Mouse (Mus musculus) cortical plate, adult 2 months (tissue): ENCODE measurements at regions not wholly inside any gene's neighbourhood (a gene's known extent, or its start where the extent isn't known, plus 50 kb on each side); places are given as distances from the start of the nearest gene placed in this dataset.

Experiments
- CTCF ChIP-seq: fragments of 200-500 bp; IDR thresholded peaks from 2 replicates; pipeline ENCODE4 v1.5.1; 2011; ENCODE audit warnings: mild to moderate bottlenecking, control low read depth, low read length; ENCODE audit not compliant: insufficient read depth; ENCODE audit errors: extremely low read depth
- POLR2A ChIP-seq: fragments of 200-500 bp; IDR thresholded peaks from 2 replicates; pipeline ENCODE4 v1.6.1; 2011; ENCODE audit warnings: mild to moderate bottlenecking, low read length, control low read depth; ENCODE audit not compliant: insufficient read depth; ENCODE audit errors: extremely low read depth

DNA sequence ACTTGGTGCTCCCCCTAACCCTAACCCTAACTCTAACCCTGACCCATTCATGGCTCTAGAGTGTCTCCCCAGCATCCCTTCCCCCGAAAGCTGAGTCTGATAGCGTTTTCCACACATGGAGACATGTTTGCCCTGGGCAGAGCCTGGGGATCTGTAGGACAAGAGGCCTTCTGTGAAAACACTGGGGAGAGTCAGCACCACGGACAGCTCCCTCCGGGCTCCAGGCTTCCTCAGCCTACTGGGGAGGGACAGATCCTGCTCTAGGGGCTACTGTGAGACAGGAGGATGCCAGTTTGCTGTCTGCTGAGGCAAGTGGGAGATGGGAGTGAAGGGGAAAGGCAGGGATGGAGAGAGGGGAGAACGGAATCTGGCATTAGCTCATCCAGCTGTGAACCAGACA lies 111.5 kb upstream of the Igsf21 start:
- no peak for TF ChIP-seq CTCF
- TF ChIP-seq POLR2A, result no peak
